Mouse (Mus musculus) thymus, adult 2 months (tissue): ENCODE results near the gene Tmem259.

ENCODE experiments used
- CTCF ChIP-seq: fragments of 200-500 bp; IDR thresholded peaks from 2 replicates; pipeline ENCODE4 v1.5.1; 2012; ENCODE audit warnings: mild to moderate bottlenecking, control low read depth, low read length, moderate library complexity, borderline replicate concordance; ENCODE audit not compliant: control insufficient read depth, poor library complexity, insufficient read depth; ENCODE audit errors: extremely low read depth
- POLR2A ChIP-seq: fragments of 200-500 bp; IDR thresholded peaks from 2 replicates; pipeline ENCODE4 v1.6.1; 2012; ENCODE audit warnings: mild to moderate bottlenecking, low read length, control low read depth, moderate library complexity; ENCODE audit not compliant: control insufficient read depth, poor library complexity, insufficient read depth; ENCODE audit errors: extremely low read depth

DNA sequence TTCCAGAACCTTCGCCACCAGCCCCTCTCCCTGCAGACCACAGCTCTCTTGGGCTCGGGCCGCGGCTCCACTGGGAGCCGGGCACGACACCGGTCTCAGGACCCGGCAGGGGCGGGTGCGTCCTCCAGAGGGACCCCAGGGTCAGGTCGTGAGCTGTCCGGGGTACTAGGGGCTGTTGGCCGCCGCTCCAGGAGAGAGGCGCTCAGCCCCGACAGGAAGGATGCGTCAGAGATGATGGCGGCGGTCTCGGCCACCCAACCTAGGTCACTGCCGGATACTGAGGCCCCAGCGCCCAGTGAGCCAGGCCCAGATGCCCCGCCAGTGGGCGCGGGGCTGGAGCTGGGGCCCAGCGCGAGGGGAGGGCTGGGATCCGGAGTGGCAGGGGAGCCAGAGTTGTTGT is 6.8 kb downstream of the Tmem259 start:
- no peak for TF ChIP-seq POLR2A
- TF ChIP-seq CTCF = no peak
